In genomic region chr2:144464799-144465760, GRCm38 (mm10) we compare ENCODE assay signal across 15 mouse cellular contexts.
A peak's percentile ranks its signal among the peaks of the same experiment; 100 is the strongest.
DNase-seq lines count a peak whose midpoint lies in the region; ATAC-seq and TF ChIP-seq lines count a peak whose summit lies in the region.
"Had no signal": no experiment of that assay in that cellular context is flagged by ENCODE, and none has a peak within 500 bp of the region (broad histone marks: within the 10 kb centered on the region; RNA-seq: fewer than 3 reads in every experiment).

No protein-coding gene starts in this region.

- intact Hi-C loops in left cerebral cortex, postnatal 14 days (cut with DNase I), result no loop called here

- H3K4me3 ChIP-seq in heart, postnatal 0 days (ENCODE audit: low read depth, low read length), result no peak overlapping the region
- H3K4me3 ChIP-seq in forebrain, embryonic 11.5 days (ENCODE audit: low read depth, low read length), result no peak overlapping the region
- H3K4me3 ChIP-seq in hindbrain, embryonic 12.5 days, result no peak overlapping the region
- H3K4me3 ChIP-seq: embryonic facial prominence, embryonic 15.5 days; gastrocnemius, adult 2 months; megakaryocyte, embryonic 14.5 days; neural tube, embryonic 12.5 days had no signal

- DNase-seq in heart, postnatal 0 days (ENCODE audit: low spot score), result peak; percentile 17
- DNase-seq in heart, postnatal 4 days, result no peak
- DNase-seq in NIH3T3 (ENCODE audit: low read depth), result peak; percentile 40
- peak; percentile 79 to 87 for DNase-seq in frontal cortex, adult 2 months (ENCODE audit: extremely low spot score in 1 of 2, low spot score in 1 of 2)
- DNase-seq in left cerebral cortex, postnatal 14 days (ENCODE audit: low spot score in 2 of 2), result peak; percentile 61 to 78
- DNase-seq in forebrain, embryonic 11.5 days (ENCODE audit: low spot score), result no peak
- no peak for DNase-seq in embryo, embryonic 10.5 days (ENCODE audit: low spot score)
- DNase-seq: cerebellum, adult 9-11 months; gastrocnemius, adult 2 months; liver, postnatal 0 days; thymus, adult 2 months had no signal

- TF ChIP-seq EP300 in heart, postnatal 0 days (IDR thresholded peaks at IDR 0.05; ENCODE audit: low read depth), result no peak

- 67% methylated on average over 9 of the region's 9 CpGs for WGBS in heart, postnatal 0 days
- WGBS in forebrain, embryonic 11.5 days, result 80% methylated on average over 9 of the region's 9 CpGs
- WGBS in hindbrain, embryonic 12.5 days, result 83% methylated on average over 9 of the region's 9 CpGs

- no peak overlapping the region for H3K4me2 ChIP-seq in heart, postnatal 0 days (ENCODE audit: low read depth, low read length)
- no peak overlapping the region for H3K4me2 ChIP-seq in forebrain, embryonic 11.5 days (ENCODE audit: low read depth, low read length, severe bottlenecking)
- H3K4me2 ChIP-seq in hindbrain, embryonic 12.5 days (replicated peaks), result no peak overlapping the region
- H3K4me2 ChIP-seq: embryonic facial prominence, embryonic 15.5 days; neural tube, embryonic 12.5 days had no signal

- H3K27me3 ChIP-seq in heart, postnatal 0 days (ENCODE audit: control insufficient read depth, insufficient read depth, low read length), result no peaks in the 10 kb centered on the region
- H3K27me3 ChIP-seq in forebrain, embryonic 11.5 days (ENCODE audit: control insufficient read depth, insufficient read depth, low read length), result no peaks in the 10 kb centered on the region
- H3K27me3 ChIP-seq in hindbrain, embryonic 12.5 days, result no peaks in the 10 kb centered on the region
- H3K27me3 ChIP-seq: neural tube, embryonic 12.5 days had no signal

- H3K27ac ChIP-seq in heart, postnatal 0 days (ENCODE audit: low read depth), result no peak overlapping the region
- no peak overlapping the region for H3K27ac ChIP-seq in forebrain, embryonic 11.5 days (ENCODE audit: low read depth, low read length)
- no peak overlapping the region for H3K27ac ChIP-seq in hindbrain, embryonic 12.5 days
- H3K27ac ChIP-seq: embryonic facial prominence, embryonic 15.5 days; gastrocnemius, adult 2 months; neural tube, embryonic 12.5 days had no signal

- no peaks in the 10 kb centered on the region for H3K9me3 ChIP-seq in heart, postnatal 0 days (replicated peaks; ENCODE audit: control insufficient read depth, low read length)
- H3K9me3 ChIP-seq in forebrain, embryonic 11.5 days (ENCODE audit: control insufficient read depth, low read length), result no peaks in the 10 kb centered on the region
- H3K9me3 ChIP-seq in hindbrain, embryonic 12.5 days (replicated peaks), result no peaks in the 10 kb centered on the region
- H3K9me3 ChIP-seq: embryonic facial prominence, embryonic 15.5 days; megakaryocyte, embryonic 14.5 days; neural tube, embryonic 12.5 days had no signal

- TF ChIP-seq CTCF in heart, postnatal 0 days (IDR thresholded peaks at IDR 0.05; ENCODE audit: low read depth), result no peak

- no peaks in the 10 kb centered on the region for H3K36me3 ChIP-seq in heart, postnatal 0 days (replicated peaks; ENCODE audit: control insufficient read depth, insufficient read depth, low read length)
- H3K36me3 ChIP-seq in forebrain, embryonic 11.5 days (ENCODE audit: control insufficient read depth, insufficient read depth, low read length), result no peaks in the 10 kb centered on the region
- H3K36me3 ChIP-seq in hindbrain, embryonic 12.5 days, result peaks cover 5% of the 10 kb centered on the region
- H3K36me3 ChIP-seq: embryonic facial prominence, embryonic 15.5 days; neural tube, embryonic 12.5 days had no signal

- peaks cover 6% of the 10 kb centered on the region; the same call in 1 of the 2 replicates for H3K4me1 ChIP-seq in heart, postnatal 0 days (ENCODE audit: control insufficient read depth, insufficient read depth)
- H3K4me1 ChIP-seq in forebrain, embryonic 11.5 days (replicated peaks; ENCODE audit: control insufficient read depth, insufficient read depth, low read length), result no peaks in the 10 kb centered on the region
- no peaks in the 10 kb centered on the region for H3K4me1 ChIP-seq in hindbrain, embryonic 12.5 days
- H3K4me1 ChIP-seq: embryonic facial prominence, embryonic 15.5 days; neural tube, embryonic 12.5 days had no signal

- no peak overlapping the region for H3K9ac ChIP-seq in heart, postnatal 0 days (replicated peaks; ENCODE audit: low read depth, low read length)
- no peak overlapping the region for H3K9ac ChIP-seq in forebrain, embryonic 11.5 days (ENCODE audit: low read length)
- H3K9ac ChIP-seq in hindbrain, embryonic 12.5 days, result no peak overlapping the region
- H3K9ac ChIP-seq: embryonic facial prominence, embryonic 15.5 days; liver, postnatal 0 days; neural tube, embryonic 12.5 days had no signal

- ATAC-seq in heart, postnatal 0 days (ENCODE audit: insufficient read depth, low read depth), result peak; percentile 44; the same call in 1 of the 2 replicates
- no peak for ATAC-seq in forebrain, embryonic 11.5 days (replicated peaks; ENCODE audit: low FRiP score)
- ATAC-seq in hindbrain, embryonic 12.5 days (ENCODE audit: low FRiP score), result no peak
- ATAC-seq: liver, postnatal 0 days had no signal

Comparison
In these comparisons a context has a peak if more than half of its experiments do, and no peak if none do; other contexts are left out.
1. DNase-seq: peak in heart, postnatal 0 days (single experiment), NIH3T3 (single experiment), frontal cortex, adult 2 months (2 of 2) and left cerebral cortex, postnatal 14 days (2 of 2); none in heart, postnatal 4 days (single experiment), forebrain, embryonic 11.5 days (single experiment) and embryo, embryonic 10.5 days (single experiment).